Mouse (Mus musculus) liver, postnatal 0 days (tissue): ENCODE measurements around the gene Tarsl2.

Experiments used
- CTCF ChIP-seq: sonication (generic); IDR thresholded peaks from 2 replicates; pipeline ENCODE4 v1.5.1; 2016; ENCODE audit warnings: antibody characterized with exemption, low read depth
- EP300 ChIP-seq: IDR thresholded peaks from 2 replicates; pipeline ENCODE4 v1.6.1; 2016; ENCODE audit warnings: antibody characterized with exemption, low read depth, mild to moderate bottlenecking

DNA sequence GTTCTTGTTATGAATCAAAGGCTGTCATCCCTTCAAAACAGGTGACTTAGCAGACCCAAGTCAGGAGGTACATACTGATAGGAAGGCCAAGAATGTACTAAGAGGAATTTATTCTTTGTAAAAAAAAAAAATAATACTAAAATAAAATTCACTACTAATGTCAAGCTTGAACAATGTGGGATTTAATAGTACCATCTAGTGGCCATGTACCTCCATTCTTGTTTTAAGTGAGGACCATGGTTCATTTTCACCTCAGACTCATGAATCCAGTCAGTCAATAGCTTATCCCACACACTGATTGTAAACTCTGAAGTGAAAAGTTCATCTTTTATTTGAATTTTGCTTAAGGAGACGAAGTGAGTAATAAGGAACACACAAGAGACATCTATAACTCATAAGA, 25.9 kb upstream of the Tarsl2 start:
- TF ChIP-seq CTCF (no peak), EP300 (no peak)
